Mouse (Mus musculus): ENCODE measurements around the gene Caskin2. TPM values are rescaled to one million over a fixed set of nuclear protein-coding genes. Genes with fewer than 3 reads are reported as not detected.

Caskin2 gene
- polyA plus RNA-seq, 1 experiment = 17.1 TPM

GRCm38 (mm10) chr11:115830550-115831325 lies 17.3 kb upstream of the Caskin2 start:
- TF ChIP-seq CTCF (IDR thresholded peaks at IDR 0.05; ENCODE audit: borderline replicate concordance, insufficient read depth, low read depth, low read length) (no peak), POLR2A (IDR thresholded peaks at IDR 0.05; ENCODE audit: borderline replicate concordance, insufficient read depth, low read length) (no peak)
- 44% methylated on average over 25 of the region's 25 CpGs for WGBS
- Histone ChIP-seq H3K27ac (ENCODE audit: insufficient read depth, low read length) (no peak overlapping the region), H3K4me1 (ENCODE audit: control insufficient read depth, insufficient read depth, low read length) (no peaks in the 10 kb centered on the region), H3K27me3 (ENCODE audit: control insufficient read depth, insufficient read depth, low read length) (0 out of 2 replicates have a peak, but pooled peaks cover 2% of the 10 kb centered on the region), H3K4me3 (replicated peaks; ENCODE audit: insufficient read depth, low read depth, low read length) (no peak overlapping the region)
- DNase-seq = no peak

- 73% methylated on average over 4 of the region's 4 CpGs for WGBS
- H3K4me3 ChIP-seq (replicated peaks; ENCODE audit: insufficient read depth, low read depth, low read length) = no peak overlapping the region
- H3K27me3 ChIP-seq (ENCODE audit: control insufficient read depth, insufficient read depth, low read length) = 0 out of 2 replicates have a peak, but pooled peaks cover 2% of the 10 kb centered on the region
- H3K4me1 ChIP-seq (ENCODE audit: control insufficient read depth, insufficient read depth, low read length) = no peaks in the 10 kb centered on the region
- TF ChIP-seq POLR2A (IDR thresholded peaks at IDR 0.05; ENCODE audit: borderline replicate concordance, insufficient read depth, low read length) (no peak), CTCF (IDR thresholded peaks at IDR 0.05; ENCODE audit: borderline replicate concordance, insufficient read depth, low read depth, low read length) (no peak)
- no peak for DNase-seq
- H3K27ac ChIP-seq (ENCODE audit: insufficient read depth, low read length) = no peak overlapping the region
Measured at GRCm38 (mm10) chr11:115829036-115829435, 15.6 kb upstream of the Caskin2 start.

GRCm38 (mm10) chr11:115827624-115828023 lies 14.2 kb upstream of the Caskin2 start:
- Histone ChIP-seq H3K27me3 (ENCODE audit: control insufficient read depth, insufficient read depth, low read length) (0 out of 2 replicates have a peak, but pooled peaks cover 2% of the 10 kb centered on the region), H3K4me1 (ENCODE audit: control insufficient read depth, insufficient read depth, low read length) (no peaks in the 10 kb centered on the region), H3K4me3 (replicated peaks; ENCODE audit: insufficient read depth, low read depth, low read length) (no peak overlapping the region), H3K27ac (ENCODE audit: insufficient read depth, low read length) (no peak overlapping the region)
- no peak for TF ChIP-seq POLR2A (IDR thresholded peaks at IDR 0.05; ENCODE audit: borderline replicate concordance, insufficient read depth, low read length)
- no peak for TF ChIP-seq CTCF (IDR thresholded peaks at IDR 0.05; ENCODE audit: borderline replicate concordance, insufficient read depth, low read depth, low read length)
- WGBS = 88% methylated on average over 6 of the region's 6 CpGs
- no peak for DNase-seq

- 80% methylated on average over 5 of the region's 5 CpGs for WGBS
- no peak for DNase-seq
- TF ChIP-seq CTCF (IDR thresholded peaks at IDR 0.05; ENCODE audit: borderline replicate concordance, insufficient read depth, low read depth, low read length) (no peak), POLR2A (IDR thresholded peaks at IDR 0.05; ENCODE audit: borderline replicate concordance, insufficient read depth, low read length) (no peak)
- Histone ChIP-seq H3K4me3 (replicated peaks; ENCODE audit: insufficient read depth, low read depth, low read length) (no peak overlapping the region), H3K4me1 (ENCODE audit: control insufficient read depth, insufficient read depth, low read length) (no peaks in the 10 kb centered on the region), H3K27me3 (ENCODE audit: control insufficient read depth, insufficient read depth, low read length) (0 out of 2 replicates have a peak, but pooled peaks cover 2% of the 10 kb centered on the region), H3K27ac (ENCODE audit: insufficient read depth, low read length) (no peak overlapping the region)
Measured at GRCm38 (mm10) chr11:115826487-115826886, 13.0 kb upstream of the Caskin2 start.

GRCm38 (mm10) chr11:115824813-115825212 lies 11.4 kb upstream of the Caskin2 start:
- Histone ChIP-seq H3K27me3 (ENCODE audit: control insufficient read depth, insufficient read depth, low read length) (0 out of 2 replicates have a peak, but pooled peaks cover 2% of the 10 kb centered on the region), H3K4me1 (ENCODE audit: control insufficient read depth, insufficient read depth, low read length) (no peaks in the 10 kb centered on the region), H3K4me3 (replicated peaks; ENCODE audit: insufficient read depth, low read depth, low read length) (no peak overlapping the region), H3K27ac (ENCODE audit: insufficient read depth, low read length) (no peak overlapping the region)
- no peak for DNase-seq
- TF ChIP-seq POLR2A (IDR thresholded peaks at IDR 0.05; ENCODE audit: borderline replicate concordance, insufficient read depth, low read length) (no peak), CTCF (IDR thresholded peaks at IDR 0.05; ENCODE audit: borderline replicate concordance, insufficient read depth, low read depth, low read length) (no peak)
- WGBS = 31% methylated on average over 11 of the region's 11 CpGs

- 1% methylated on average over 87 of the region's 87 CpGs for WGBS
- 0 out of 2 replicates have a peak, but pooled peaks have one; percentile 36 for TF ChIP-seq POLR2A (IDR thresholded peaks at IDR 0.05; ENCODE audit: borderline replicate concordance, insufficient read depth, low read length)
- no peak for TF ChIP-seq CTCF (IDR thresholded peaks at IDR 0.05; ENCODE audit: borderline replicate concordance, insufficient read depth, low read depth, low read length)
- DNase-seq = peak; percentile 77 to 83
- Histone ChIP-seq H3K4me3 (replicated peaks; ENCODE audit: insufficient read depth, low read depth, low read length) (peak within 1 kb of the TSS; percentile 54), H3K27ac (ENCODE audit: insufficient read depth, low read length) (no peak within 1 kb of the TSS), H3K27me3 (ENCODE audit: control insufficient read depth, insufficient read depth, low read length) (0 out of 2 replicates have a peak, but pooled peaks cover 2% of the 10 kb centered on the region), H3K4me1 (ENCODE audit: control insufficient read depth, insufficient read depth, low read length) (no peaks in the 10 kb centered on the region)
Measured at GRCm38 (mm10) chr11:115823774-115824740, 10.6 kb upstream of the Caskin2 start, which contains the start of gene Llgl2. Gene Llgl2 (plus strand): TSS chr11:115824049.

- no peak for TF ChIP-seq CTCF (IDR thresholded peaks at IDR 0.05; ENCODE audit: borderline replicate concordance, insufficient read depth, low read depth, low read length)
- no peak for TF ChIP-seq POLR2A (IDR thresholded peaks at IDR 0.05; ENCODE audit: borderline replicate concordance, insufficient read depth, low read length)
- Histone ChIP-seq H3K4me3 (replicated peaks; ENCODE audit: insufficient read depth, low read depth, low read length) (no peak overlapping the region), H3K27ac (ENCODE audit: insufficient read depth, low read length) (no peak overlapping the region), H3K4me1 (ENCODE audit: control insufficient read depth, insufficient read depth, low read length) (no peaks in the 10 kb centered on the region), H3K27me3 (ENCODE audit: control insufficient read depth, insufficient read depth, low read length) (no peaks in the 10 kb centered on the region)
- 70% methylated on average over 4 of the region's 4 CpGs for WGBS
- DNase-seq = no peak
Measured at GRCm38 (mm10) chr11:115821001-115821400, 7.6 kb upstream of the Caskin2 start.

Data from cerebellum, adult 2 months (tissue).